Mouse (Mus musculus): Measurements from ENCODE around the gene Agbl1. TPM values are rescaled to one million over a fixed set of nuclear protein-coding genes. Genes with fewer than 3 reads are reported as not detected.

Agbl1 gene
- polyA plus RNA-seq (2014; fragmentation: Nextera tagmentation; extraction: Ambion mirVana) = 0.29 and 0.50 TPM in 2 replicates

DNA sequence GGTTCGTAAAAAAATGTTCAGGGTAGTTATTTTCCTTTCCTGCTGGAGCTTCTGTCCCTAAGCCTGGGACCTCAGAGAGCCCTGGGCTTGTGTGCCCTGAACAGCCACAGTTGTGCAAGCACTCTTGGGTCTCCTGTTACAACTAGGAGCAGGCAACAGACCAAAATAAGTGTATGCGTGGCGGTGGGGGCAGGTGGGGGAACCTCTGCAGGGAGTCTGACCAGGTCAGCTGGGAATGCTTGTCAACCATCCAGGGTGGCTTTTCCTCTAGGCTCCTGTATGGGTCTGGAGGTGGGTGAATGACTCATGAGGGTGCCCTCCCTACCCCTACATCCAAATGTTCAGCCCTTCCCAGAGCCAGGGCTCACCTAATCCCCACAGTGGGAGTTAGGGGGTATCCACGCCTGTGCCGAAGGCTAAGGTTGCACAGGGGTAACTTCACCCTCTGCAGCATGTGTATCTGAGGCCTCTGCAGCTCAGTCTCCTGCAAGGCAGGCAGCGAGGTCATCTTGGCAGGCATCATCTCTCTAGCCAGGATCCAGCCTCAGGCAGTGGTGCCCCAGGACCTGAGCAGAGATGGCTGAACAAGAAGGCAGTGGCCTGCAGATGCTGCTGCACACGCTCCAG, at the start of gene Agbl1:
Gene Agbl1, plus strand, starts transcription at position 577 of the 627 bp plus-strand sequence.
- H3K4me2 ChIP-seq (ENCODE audit: low read depth, low read length) = no peak within 1 kb of the TSS
- DNase-seq (ENCODE audit: low spot score) = no peak
- H3K27me3 ChIP-seq (replicated peaks; ENCODE audit: control insufficient read depth, insufficient read depth, low read length) = no peaks in the 10 kb centered on the region
- 48% methylated on average over 7 of the region's 7 CpGs for WGBS
- no peak for ATAC-seq (ENCODE audit: low read depth)
- no peak within 1 kb of the TSS for H3K4me3 ChIP-seq (ENCODE audit: low read depth, low read length)
- no peaks in the 10 kb centered on the region for H3K4me1 ChIP-seq (ENCODE audit: control insufficient read depth, insufficient read depth, low read length)
- no peaks in the 10 kb centered on the region for H3K9me3 ChIP-seq (ENCODE audit: control insufficient read depth, low read length)
- H3K27ac ChIP-seq (replicated peaks; ENCODE audit: low read depth, low read length) = no peak within 1 kb of the TSS
- H3K9ac ChIP-seq (ENCODE audit: low read depth, low read length) = no peak within 1 kb of the TSS
- no peaks in the 10 kb centered on the region for H3K36me3 ChIP-seq (ENCODE audit: control insufficient read depth, insufficient read depth, low read length)

DNA sequence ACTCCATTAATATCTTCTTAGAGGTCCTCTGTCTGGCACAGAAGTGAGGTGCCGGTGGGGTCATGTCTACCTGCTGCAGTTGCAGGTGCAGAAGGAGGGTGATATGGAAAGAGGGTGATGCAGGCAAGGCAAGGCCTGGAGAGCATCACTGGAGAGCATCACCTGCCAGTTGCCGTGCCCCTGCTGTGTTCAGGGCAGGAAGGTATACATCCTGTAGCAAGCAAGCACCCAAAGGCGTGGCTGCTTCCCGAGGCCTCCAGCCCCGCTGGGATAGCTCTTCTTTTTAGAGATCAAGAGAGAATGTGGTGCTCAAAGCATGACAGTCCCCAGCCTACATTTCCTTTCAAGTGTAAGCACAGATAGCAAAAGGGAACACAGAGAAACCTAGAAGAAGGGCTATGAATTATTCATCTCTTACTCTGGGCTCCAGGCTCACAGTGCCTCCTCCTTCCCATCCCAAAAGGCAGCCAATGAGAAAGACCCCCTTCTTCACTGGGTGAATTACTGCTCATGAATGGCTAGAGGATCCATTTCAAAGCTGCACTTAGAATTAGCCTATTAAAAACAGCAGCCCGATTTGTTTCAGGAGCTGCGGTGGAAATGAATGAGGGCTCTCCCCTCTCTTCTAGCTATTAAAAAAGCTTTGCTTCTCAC, 44.6 kb upstream of the Agbl1 start:
- no peaks in the 10 kb centered on the region for H3K36me3 ChIP-seq (ENCODE audit: control insufficient read depth, insufficient read depth, low read length)
- H3K27ac ChIP-seq (replicated peaks; ENCODE audit: low read depth, low read length) = no peak overlapping the region
- H3K9me3 ChIP-seq (ENCODE audit: control insufficient read depth, low read length) = no peaks in the 10 kb centered on the region
- ATAC-seq (ENCODE audit: low read depth) = no peak
- H3K27me3 ChIP-seq (replicated peaks; ENCODE audit: control insufficient read depth, insufficient read depth, low read length) = no peaks in the 10 kb centered on the region
- H3K4me2 ChIP-seq (ENCODE audit: low read depth, low read length) = peak overlapping the region; percentile 4; the same call in 1 of the 2 replicates
- WGBS = 51% methylated on average over 7 of the region's 7 CpGs
- DNase-seq (ENCODE audit: low spot score) = peak; percentile 42
- no peak overlapping the region for H3K4me3 ChIP-seq (ENCODE audit: low read depth, low read length)
- H3K9ac ChIP-seq (ENCODE audit: low read depth, low read length) = no peak overlapping the region
- peaks cover 11% of the 10 kb centered on the region for H3K4me1 ChIP-seq (ENCODE audit: control insufficient read depth, insufficient read depth, low read length)

DNA sequence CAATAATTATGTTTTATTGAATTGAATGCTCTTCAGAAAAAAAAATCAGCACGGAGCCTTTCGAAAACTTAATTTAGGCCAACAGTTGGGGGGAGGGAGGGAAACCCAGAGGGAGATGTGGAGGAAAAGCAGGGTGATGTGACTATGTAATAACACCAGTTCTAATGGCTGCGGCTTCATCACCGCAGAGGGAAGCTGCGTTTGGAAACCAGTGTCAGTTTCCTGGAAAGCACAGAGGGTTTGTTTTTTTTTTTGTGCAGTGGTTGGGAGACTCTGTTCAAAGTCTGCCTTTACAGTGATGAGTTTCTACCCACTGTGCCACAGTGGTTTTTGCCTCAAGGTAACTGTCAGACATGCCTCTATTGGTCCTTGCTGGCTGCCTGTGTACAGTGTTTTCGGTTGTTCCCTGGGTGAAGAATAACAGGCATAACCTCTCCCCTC, 44.0 kb upstream of the Agbl1 start:
- Histone ChIP-seq H3K9ac (ENCODE audit: low read depth, low read length) (no peak overlapping the region), H3K9me3 (ENCODE audit: control insufficient read depth, low read length) (no peaks in the 10 kb centered on the region), H3K36me3 (ENCODE audit: control insufficient read depth, insufficient read depth, low read length) (no peaks in the 10 kb centered on the region), H3K4me3 (ENCODE audit: low read depth, low read length) (no peak overlapping the region), H3K27me3 (replicated peaks; ENCODE audit: control insufficient read depth, insufficient read depth, low read length) (no peaks in the 10 kb centered on the region), H3K27ac (replicated peaks; ENCODE audit: low read depth, low read length) (no peak overlapping the region), H3K4me2 (ENCODE audit: low read depth, low read length) (peak overlapping the region; percentile 4; the same call in 1 of the 2 replicates), H3K4me1 (ENCODE audit: control insufficient read depth, insufficient read depth, low read length) (peaks cover 11% of the 10 kb centered on the region)
- ATAC-seq (ENCODE audit: low read depth) = no peak
- WGBS = 24% methylated on average over 6 of the region's 6 CpGs
- peak; percentile 14 for DNase-seq (ENCODE audit: low spot score)

DNA sequence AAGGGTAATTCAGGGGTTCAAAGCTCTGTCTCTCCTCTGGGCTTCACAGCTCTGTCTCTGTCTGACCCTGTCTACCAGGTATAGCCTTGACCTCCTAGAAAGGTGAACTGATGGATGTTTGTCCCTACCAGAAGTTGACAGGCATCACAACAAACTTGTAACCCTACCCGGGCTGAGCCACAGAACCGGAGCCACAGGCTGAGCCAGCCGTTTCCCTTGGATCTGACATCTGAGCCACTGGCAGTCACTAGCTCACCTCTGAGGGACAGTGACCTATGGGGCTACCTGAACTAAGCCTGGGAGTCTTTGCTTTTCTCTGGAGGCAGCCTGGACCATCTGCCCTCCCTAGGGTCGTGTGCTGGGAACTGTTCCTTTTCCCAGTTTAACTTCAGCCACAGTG, 11.1 kb upstream of the Agbl1 start:
- ATAC-seq (ENCODE audit: low read depth) = no peak

DNA sequence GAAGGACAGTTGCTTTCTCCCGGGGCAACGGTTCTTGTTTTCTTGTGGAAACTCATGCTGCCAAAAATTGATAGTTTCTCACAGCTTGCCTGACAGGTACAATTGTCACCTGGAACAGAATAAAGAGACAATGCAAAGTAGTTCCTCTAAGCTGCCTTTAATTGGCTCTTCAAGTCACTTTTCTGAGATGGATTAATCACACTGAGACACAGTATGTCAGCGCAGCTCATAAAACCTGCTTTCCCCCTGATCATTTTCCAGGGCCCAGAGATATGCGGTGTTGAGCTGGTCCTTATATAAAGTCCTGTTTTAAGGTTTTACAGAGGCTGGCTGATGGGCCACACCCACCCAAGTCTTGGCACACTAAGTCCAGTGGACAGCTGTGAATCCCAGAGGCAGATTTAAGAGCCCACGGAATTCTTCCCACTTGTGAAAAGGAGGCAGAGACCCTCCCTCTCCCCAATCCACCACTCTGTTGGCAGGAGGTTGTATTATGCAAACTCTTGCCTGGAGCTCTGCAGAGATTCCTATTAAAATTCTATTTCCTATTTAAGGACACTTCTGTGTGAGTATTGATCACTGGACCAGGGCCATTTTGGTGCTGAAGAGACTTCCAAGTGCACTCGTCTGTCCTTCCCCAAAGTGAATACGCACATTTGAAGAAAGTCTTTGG, 9.8 kb upstream of the Agbl1 start:
- H3K9ac ChIP-seq (ENCODE audit: low read depth, low read length) = no peak overlapping the region
- 76% methylated on average over 7 of the region's 7 CpGs for WGBS
- no peak overlapping the region for H3K4me2 ChIP-seq (ENCODE audit: low read depth, low read length)
- no peaks in the 10 kb centered on the region for H3K36me3 ChIP-seq (ENCODE audit: control insufficient read depth, insufficient read depth, low read length)
- H3K4me3 ChIP-seq (ENCODE audit: low read depth, low read length) = no peak overlapping the region
- H3K27ac ChIP-seq (replicated peaks; ENCODE audit: low read depth, low read length) = no peak overlapping the region
- no peaks in the 10 kb centered on the region for H3K27me3 ChIP-seq (replicated peaks; ENCODE audit: control insufficient read depth, insufficient read depth, low read length)
- peak; percentile 11 for DNase-seq (ENCODE audit: low spot score)
- H3K9me3 ChIP-seq (ENCODE audit: control insufficient read depth, low read length) = no peaks in the 10 kb centered on the region
- no peaks in the 10 kb centered on the region for H3K4me1 ChIP-seq (ENCODE audit: control insufficient read depth, insufficient read depth, low read length)
- ATAC-seq (ENCODE audit: low read depth) = no peak

More for the DNA sequence above, 11.1 kb upstream of the Agbl1 start:
- Histone ChIP-seq H3K4me1 (ENCODE audit: control insufficient read depth, insufficient read depth, low read length) (no peaks in the 10 kb centered on the region), H3K27ac (replicated peaks; ENCODE audit: low read depth, low read length) (no peak overlapping the region), H3K27me3 (replicated peaks; ENCODE audit: control insufficient read depth, insufficient read depth, low read length) (no peaks in the 10 kb centered on the region), H3K4me2 (ENCODE audit: low read depth, low read length) (no peak overlapping the region), H3K36me3 (ENCODE audit: control insufficient read depth, insufficient read depth, low read length) (no peaks in the 10 kb centered on the region), H3K4me3 (ENCODE audit: low read depth, low read length) (no peak overlapping the region), H3K9me3 (ENCODE audit: control insufficient read depth, low read length) (no peaks in the 10 kb centered on the region), H3K9ac (ENCODE audit: low read depth, low read length) (no peak overlapping the region)
- WGBS = 33% methylated on average over 4 of the region's 4 CpGs
- no peak for DNase-seq (ENCODE audit: low spot score)

DNA sequence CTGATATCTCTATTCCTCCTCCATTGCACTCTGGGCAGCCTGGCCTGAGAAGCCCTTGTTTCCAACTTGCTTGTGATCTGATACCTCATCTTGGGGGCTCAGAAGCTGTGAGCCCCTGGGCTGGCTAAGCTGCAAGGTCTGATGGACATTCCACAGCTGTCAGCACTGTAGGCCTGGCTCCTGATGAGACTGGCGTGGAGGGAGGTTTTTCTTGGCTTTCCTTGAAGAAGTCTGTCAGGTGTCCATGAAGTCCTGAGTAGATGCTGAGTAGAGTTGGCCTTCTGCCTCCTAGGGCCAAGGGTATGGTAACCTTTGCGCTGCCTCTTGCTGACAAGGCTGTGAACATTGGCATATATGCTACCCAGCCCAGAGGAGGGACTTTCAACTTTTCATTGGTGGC, 7.0 kb upstream of the Agbl1 start:
- no peaks in the 10 kb centered on the region for H3K27me3 ChIP-seq (replicated peaks; ENCODE audit: control insufficient read depth, insufficient read depth, low read length)
- no peak for ATAC-seq (ENCODE audit: low read depth)
- H3K9me3 ChIP-seq (ENCODE audit: control insufficient read depth, low read length) = no peaks in the 10 kb centered on the region
- H3K9ac ChIP-seq (ENCODE audit: low read depth, low read length) = no peak overlapping the region
- DNase-seq (ENCODE audit: low spot score) = no peak
- no peak overlapping the region for H3K4me2 ChIP-seq (ENCODE audit: low read depth, low read length)
- no peaks in the 10 kb centered on the region for H3K4me1 ChIP-seq (ENCODE audit: control insufficient read depth, insufficient read depth, low read length)
- 90% methylated on average over 2 of the region's 2 CpGs for WGBS
- no peak overlapping the region for H3K4me3 ChIP-seq (ENCODE audit: low read depth, low read length)
- no peaks in the 10 kb centered on the region for H3K36me3 ChIP-seq (ENCODE audit: control insufficient read depth, insufficient read depth, low read length)
- no peak overlapping the region for H3K27ac ChIP-seq (replicated peaks; ENCODE audit: low read depth, low read length)

DNA sequence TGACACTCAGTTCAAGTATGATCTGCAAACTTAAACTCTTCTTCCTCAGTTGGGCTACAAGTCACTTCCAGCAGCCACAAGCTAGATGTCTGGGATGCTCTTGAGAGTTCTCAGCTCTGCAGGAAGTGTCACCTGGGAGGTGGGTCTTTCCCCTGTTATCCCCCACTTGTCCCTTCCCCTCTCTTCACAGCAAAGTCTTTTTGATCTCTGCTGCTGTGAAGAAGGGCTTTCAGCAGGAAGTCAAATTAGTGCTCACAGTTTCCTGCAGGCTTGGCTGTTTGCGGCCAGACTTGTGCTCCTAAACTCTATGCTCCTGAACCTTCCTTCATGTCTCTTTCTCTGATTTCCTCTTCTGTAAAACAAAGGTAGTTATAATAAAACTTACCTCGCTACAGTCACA, 806 bp upstream of the Agbl1 start:
- ATAC-seq (ENCODE audit: low read depth) (no peak), DNase-seq (ENCODE audit: low spot score) (no peak)
- no peak overlapping the region for H3K27ac ChIP-seq (replicated peaks; ENCODE audit: low read depth, low read length)
- no peaks in the 10 kb centered on the region for H3K27me3 ChIP-seq (replicated peaks; ENCODE audit: control insufficient read depth, insufficient read depth, low read length)
- H3K9ac ChIP-seq (ENCODE audit: low read depth, low read length) = no peak overlapping the region
- no peaks in the 10 kb centered on the region for H3K36me3 ChIP-seq (ENCODE audit: control insufficient read depth, insufficient read depth, low read length)
- H3K4me3 ChIP-seq (ENCODE audit: low read depth, low read length) = no peak overlapping the region
- no peak overlapping the region for H3K4me2 ChIP-seq (ENCODE audit: low read depth, low read length)
- H3K9me3 ChIP-seq (ENCODE audit: control insufficient read depth, low read length) = no peaks in the 10 kb centered on the region
- no peaks in the 10 kb centered on the region for H3K4me1 ChIP-seq (ENCODE audit: control insufficient read depth, insufficient read depth, low read length)
- WGBS = 27% methylated on average over 2 of the region's 2 CpGs

DNA sequence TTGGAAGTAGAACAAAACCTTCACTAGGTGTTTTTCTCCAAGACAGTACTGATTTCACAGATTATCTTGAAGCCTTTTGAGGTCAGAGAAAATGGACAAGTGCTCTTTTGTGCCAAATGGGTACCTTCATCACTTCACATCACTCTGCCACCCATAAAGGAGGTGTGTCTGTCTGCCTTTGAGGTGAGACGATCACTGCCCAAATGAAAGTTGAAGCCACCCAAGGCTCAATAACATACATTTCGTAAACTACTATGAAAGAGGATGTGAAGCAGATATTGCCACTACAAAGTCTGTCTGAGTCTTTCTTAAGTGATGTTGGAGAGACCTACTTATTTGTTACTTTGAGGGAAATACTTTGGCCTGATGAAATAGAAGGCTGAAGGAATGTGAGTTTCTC, 4.6 kb downstream of the Agbl1 start:
- DNase-seq (ENCODE audit: low spot score) (no peak), ATAC-seq (ENCODE audit: low read depth) (no peak)
- Histone ChIP-seq H3K4me3 (ENCODE audit: low read depth, low read length) (no peak overlapping the region), H3K9ac (ENCODE audit: low read depth, low read length) (no peak overlapping the region), H3K36me3 (ENCODE audit: control insufficient read depth, insufficient read depth, low read length) (no peaks in the 10 kb centered on the region), H3K4me2 (ENCODE audit: low read depth, low read length) (no peak overlapping the region), H3K27me3 (replicated peaks; ENCODE audit: control insufficient read depth, insufficient read depth, low read length) (no peaks in the 10 kb centered on the region), H3K27ac (replicated peaks; ENCODE audit: low read depth, low read length) (no peak overlapping the region), H3K9me3 (ENCODE audit: control insufficient read depth, low read length) (no peaks in the 10 kb centered on the region), H3K4me1 (ENCODE audit: control insufficient read depth, insufficient read depth, low read length) (no peaks in the 10 kb centered on the region)
- 76% methylated on average over 2 of the region's 2 CpGs for WGBS
